11 mouse cellular contexts compared by ENCODE assay signal in genomic region chr8:3418101-3418500, GRCm38 (mm10). TPM values are rescaled to one million over a fixed set of nuclear protein-coding genes. Genes with fewer than 3 reads are reported as not detected.
DNase-seq lines count a peak whose midpoint lies in the region; ATAC-seq and TF ChIP-seq lines count a peak whose summit lies in the region.
"Had no signal": no experiment of that assay in that cellular context is flagged by ENCODE, and none has a peak within 500 bp of the region (broad histone marks: within the 10 kb centered on the region; RNA-seq: fewer than 3 reads in every experiment).

No protein-coding gene starts in this region.

- WGBS in intestine, postnatal 0 days, result 57% methylated on average over 1 of the region's 1 CpGs
- 59% methylated on average over 1 of the region's 1 CpGs for WGBS in stomach, postnatal 0 days

- TF ChIP-seq CTCF in gastrocnemius, adult 2 months (IDR thresholded peaks at IDR 0.05), result no peak
- no peak for TF ChIP-seq CTCF in intestine, postnatal 0 days (IDR thresholded peaks at IDR 0.05; ENCODE audit: low read depth)
- no peak for TF ChIP-seq CTCF in stomach, postnatal 0 days (IDR thresholded peaks at IDR 0.05; ENCODE audit: low read depth)

- no peak overlapping the region; the same call in 1 of the 2 replicates for H3K4me2 ChIP-seq in intestine, postnatal 0 days (replicated peaks; ENCODE audit: low read depth)
- no peak overlapping the region for H3K4me2 ChIP-seq in stomach, postnatal 0 days (replicated peaks; ENCODE audit: low read depth)

- H3K36me3 ChIP-seq in intestine, postnatal 0 days (ENCODE audit: control insufficient read depth, insufficient read depth), result no peaks in the 10 kb centered on the region
- no peaks in the 10 kb centered on the region for H3K36me3 ChIP-seq in stomach, postnatal 0 days (ENCODE audit: control insufficient read depth, insufficient read depth, low read length)

- no peak for TF ChIP-seq EP300 in stomach, postnatal 0 days (optimal IDR thresholded peaks at IDR 0.05)

- peak; percentile 37; the same call in 1 of the 2 replicates for ATAC-seq in intestine, postnatal 0 days
- peak; percentile 49; the same call in 1 of the 2 replicates for ATAC-seq in stomach, postnatal 0 days (ENCODE audit: low FRiP score, low TSS enrichment)
- ATAC-seq: CD4-positive, CD25-positive, alpha-beta regulatory T cell, adult 4 months had no signal

- H3K9ac ChIP-seq in intestine, postnatal 0 days (ENCODE audit: low read depth, low read length), result no peak overlapping the region
- no peak overlapping the region for H3K9ac ChIP-seq in stomach, postnatal 0 days (ENCODE audit: low read length)

- intact Hi-C loops in gastrocnemius, adult 2 months (cut with DNase I), result no loop called here

- no peaks in the 10 kb centered on the region for H3K27me3 ChIP-seq in intestine, postnatal 0 days (replicated peaks; ENCODE audit: control insufficient read depth, insufficient read depth, low read length)
- no peaks in the 10 kb centered on the region for H3K27me3 ChIP-seq in stomach, postnatal 0 days (ENCODE audit: control insufficient read depth, insufficient read depth, low read length)

- H3K27ac ChIP-seq in gastrocnemius, adult 2 months, result peak overlapping the region; percentile 78
- no peak overlapping the region for H3K27ac ChIP-seq in intestine, postnatal 0 days (ENCODE audit: low read depth, low read length)
- peak overlapping the region; percentile 73; the same call in 1 of the 2 replicates for H3K27ac ChIP-seq in stomach, postnatal 0 days (replicated peaks)
- H3K27ac ChIP-seq: macrophage had no signal

- H3K9me3 ChIP-seq in intestine, postnatal 0 days (ENCODE audit: control insufficient read depth), result no peaks in the 10 kb centered on the region
- no peaks in the 10 kb centered on the region for H3K9me3 ChIP-seq in stomach, postnatal 0 days (ENCODE audit: control insufficient read depth, low read length)

- no peak for DNase-seq in gastrocnemius, adult 2 months
- DNase-seq in gastrocnemius, postnatal 25 days, result no peak
- DNase-seq in ovary, adult 18-20 months (ENCODE audit: low spot score), result peak; percentile 20
- DNase-seq in ovary, postnatal 36 days (ENCODE audit: low spot score), result no peak
- peak; percentile 39 for DNase-seq in stomach, postnatal 0 days (ENCODE audit: low spot score)
- DNase-seq in layer of hippocampus, postnatal 36 days, result no peak
- DNase-seq in adrenal gland, postnatal 14 days, result no peak

- H3K4me1 ChIP-seq in intestine, postnatal 0 days (replicated peaks; ENCODE audit: control insufficient read depth, insufficient read depth, low read length), result peaks cover 18% of the 10 kb centered on the region
- H3K4me1 ChIP-seq in stomach, postnatal 0 days (replicated peaks; ENCODE audit: control insufficient read depth, insufficient read depth), result no peaks in the 10 kb centered on the region

- no peak overlapping the region for H3K4me3 ChIP-seq in gastrocnemius, adult 2 months
- no peak overlapping the region for H3K4me3 ChIP-seq in intestine, postnatal 0 days (ENCODE audit: low read depth, low read length)
- no peak overlapping the region for H3K4me3 ChIP-seq in stomach, postnatal 0 days (ENCODE audit: low read depth, low read length)

RNA-seq across cellular contexts. Expression of gene Arhgef18, which starts 25.3 kb away (rescaled TPM):
- 10 to 100 TPM in 1 of 2 experiments, 1 to 10 TPM in 1; 6.9 to 11.8 TPM for total RNA-seq in gastrocnemius, adult 2 months (2021)
- 10 to 100 TPM in 1 of 2 experiments, 1 to 10 TPM in 1; 10.0 to 10.5 TPM for total RNA-seq in gastrocnemius, postnatal 25 days (2021)
- polyA plus RNA-seq in intestine, postnatal 0 days (2015; fragmentation: Nextera tagmentation; extraction: Ambion mirVana), result 4.5 and 5.7 TPM in 2 replicates
- 5.5 TPM in 2 replicates for polyA plus RNA-seq in stomach, postnatal 0 days (2015; fragmentation: Nextera tagmentation; extraction: Ambion mirVana)
- total RNA-seq in layer of hippocampus, postnatal 36 days (2021), result 10 to 100 TPM; 46.0 to 50.5 TPM
- total RNA-seq in adrenal gland, postnatal 14 days (2021), result 31.0 and 42.0 TPM in 2 replicates

RNA-seq across cellular contexts. Expression of gene Pex11g, which starts 49.4 kb away (rescaled TPM):
- total RNA-seq in gastrocnemius, adult 2 months (2021), result 1 to 10 TPM; 2.3 to 2.6 TPM
- total RNA-seq in gastrocnemius, postnatal 25 days (2021), result 1 to 10 TPM; 2.5 to 3.1 TPM
- 14.3 and 14.9 TPM in 2 replicates for polyA plus RNA-seq in intestine, postnatal 0 days (2015; fragmentation: Nextera tagmentation; extraction: Ambion mirVana)
- polyA plus RNA-seq in stomach, postnatal 0 days (2015; fragmentation: Nextera tagmentation; extraction: Ambion mirVana), result 11.6 and 15.4 TPM in 2 replicates
- 1 to 10 TPM in 1 of 2 experiments, under 1 TPM in 1; 0.94 to 1.4 TPM for total RNA-seq in layer of hippocampus, postnatal 36 days (2021)
- total RNA-seq in adrenal gland, postnatal 14 days (2021), result 12.8 and 13.5 TPM in 2 replicates

RNA-seq across cellular contexts. Expression of gene Tex45, which starts 52.6 kb away (rescaled TPM):
- total RNA-seq in gastrocnemius, adult 2 months (2021), result not detected
- total RNA-seq in gastrocnemius, postnatal 25 days (2021), result not detected
- not detected in 2 replicates for polyA plus RNA-seq in intestine, postnatal 0 days (2015; fragmentation: Nextera tagmentation; extraction: Ambion mirVana)
- 0.46 and 1.1 TPM in 2 replicates for polyA plus RNA-seq in stomach, postnatal 0 days (2015; fragmentation: Nextera tagmentation; extraction: Ambion mirVana)
- under 1 TPM; 0.45 to 0.58 TPM for total RNA-seq in layer of hippocampus, postnatal 36 days (2021)
- total RNA-seq in adrenal gland, postnatal 14 days (2021), result not detected in 2 replicates
- total RNA-seq: adrenal gland, postnatal 36 days had no signal
- polyA plus RNA-seq: CD4-positive, CD25-positive, alpha-beta regulatory T cell, adult 4 months; macrophage had no signal

Comparison
In these comparisons a context has a peak if more than half of its experiments do, and no peak if none do; other contexts are left out.
1. DNase-seq: peak in ovary, adult 18-20 months (single experiment) and stomach, postnatal 0 days (single experiment); none in gastrocnemius, adult 2 months (single experiment), gastrocnemius, postnatal 25 days (single experiment), ovary, postnatal 36 days (single experiment), layer of hippocampus, postnatal 36 days (0 of 2) and adrenal gland, postnatal 14 days (single experiment).